ENCODE assay signal across 13 mouse cellular contexts in the genomic region with DNA sequence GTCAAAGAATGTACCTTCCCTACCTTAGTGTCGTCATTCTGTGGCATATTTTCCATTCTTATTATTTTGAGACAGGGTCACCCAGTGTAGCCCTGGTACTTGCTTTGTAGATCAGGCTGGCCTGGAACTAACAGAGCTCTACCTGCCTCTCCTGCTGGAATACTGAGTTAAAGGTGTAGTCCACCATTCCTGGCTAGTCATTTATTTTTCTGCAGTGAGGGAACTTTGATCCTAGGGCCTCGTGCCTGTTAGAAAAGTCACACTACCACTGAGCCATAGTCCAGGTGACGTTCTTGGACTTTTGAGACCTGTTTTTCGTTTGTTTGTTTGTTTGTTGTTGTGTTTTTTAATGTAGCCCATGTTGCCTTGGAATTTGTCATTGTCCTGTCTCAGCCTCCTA. TPM values are rescaled to one million over a fixed set of nuclear protein-coding genes. Genes with fewer than 3 reads are reported as not detected.
A peak's percentile ranks its signal among the peaks of the same experiment; 100 is the strongest.
DNase-seq lines count a peak whose midpoint lies in the region; ATAC-seq and TF ChIP-seq lines count a peak whose summit lies in the region.
"Had no signal": no experiment of that assay in that cellular context is flagged by ENCODE, and none has a peak within 500 bp of the region (broad histone marks: within the 10 kb centered on the region; RNA-seq: fewer than 3 reads in every experiment).

No protein-coding gene starts in this region.

- 59% methylated on average over 4 of the region's 4 CpGs for WGBS in kidney, adult 2 months
- 87% methylated on average over 4 of the region's 4 CpGs for WGBS in kidney, embryonic 14.5 days
- WGBS in kidney, embryonic 15.5 days, result 85% methylated on average over 4 of the region's 4 CpGs
- WGBS in macrophage (ENCODE audit: missing documents), result 81% methylated on average over 4 of the region's 4 CpGs

- H3K9me3 ChIP-seq in kidney, embryonic 14.5 days (ENCODE audit: control insufficient read depth, low read length), result no peaks in the 10 kb centered on the region
- H3K9me3 ChIP-seq in kidney, embryonic 15.5 days (replicated peaks), result no peaks in the 10 kb centered on the region
- H3K9me3 ChIP-seq: hindbrain, embryonic 15.5 days; midbrain, embryonic 12.5 days; neural tube, embryonic 12.5 days had no signal

- TF ChIP-seq CTCF in kidney, adult 2 months (conservative IDR thresholded peaks at IDR 0.05; ENCODE audit: insufficient read depth, insufficient read length, low read depth, low read length), result no peak
- TF ChIP-seq CTCF in cortical plate, adult 2 months (IDR thresholded peaks at IDR 0.05; ENCODE audit: extremely low read depth, insufficient read depth, low read length), result no peak

- no peak overlapping the region for H3K4me2 ChIP-seq in kidney, embryonic 14.5 days (replicated peaks; ENCODE audit: low read depth, low read length)
- peak overlapping the region; percentile 79; the same call in 1 of the 2 replicates for H3K4me2 ChIP-seq in kidney, embryonic 15.5 days

- peak overlapping the region; percentile 85 for H3K27ac ChIP-seq in kidney, adult 2 months (ENCODE audit: insufficient read depth, low read depth, low read length)
- H3K27ac ChIP-seq in kidney, embryonic 14.5 days (ENCODE audit: low read depth, low read length), result no peak overlapping the region
- no peak overlapping the region for H3K27ac ChIP-seq in cortical plate, adult 2 months (ENCODE audit: insufficient read depth, low read length)
- H3K27ac ChIP-seq in kidney, embryonic 15.5 days, result no peak overlapping the region
- H3K27ac ChIP-seq in macrophage, result peak overlapping the region; percentile 72
- H3K27ac ChIP-seq: midbrain, embryonic 12.5 days; neural tube, embryonic 12.5 days had no signal

- TF ChIP-seq POLR2A in kidney, adult 2 months (IDR thresholded peaks at IDR 0.05; ENCODE audit: low read depth, low read length), result no peak
- no peak for TF ChIP-seq POLR2A in cortical plate, adult 2 months (IDR thresholded peaks at IDR 0.05; ENCODE audit: extremely low read depth, insufficient read depth, low read length)

- DNase-seq in kidney, adult 2 months, result peak; percentile 84
- DNase-seq in embryo, embryonic 9.5 days (ENCODE audit: extremely low spot score), result no peak
- no peak for DNase-seq in cerebellum, postnatal 10 days
- DNase-seq: gastrocnemius, postnatal 36 days; right cerebral cortex, adult 18-20 months had no signal

- ATAC-seq in kidney, embryonic 14.5 days (ENCODE audit: low FRiP score, low TSS enrichment), result no peak
- ATAC-seq in kidney, embryonic 15.5 days (replicated peaks; ENCODE audit: low FRiP score), result no peak

- no peaks in the 10 kb centered on the region for H3K36me3 ChIP-seq in kidney, adult 2 months (ENCODE audit: control insufficient read depth, insufficient read depth, low read length)
- H3K36me3 ChIP-seq in kidney, embryonic 14.5 days (ENCODE audit: control insufficient read depth, insufficient read depth, low read length), result no peaks in the 10 kb centered on the region
- 0 out of 2 replicates have a peak, but pooled peaks cover under 1% of the 10 kb centered on the region for H3K36me3 ChIP-seq in kidney, embryonic 15.5 days
- H3K36me3 ChIP-seq in macrophage (ENCODE audit: inconsistent target), result no peaks in the 10 kb centered on the region
- H3K36me3 ChIP-seq: hindbrain, embryonic 15.5 days; midbrain, embryonic 12.5 days; neural tube, embryonic 12.5 days had no signal

- H3K79me2 ChIP-seq in macrophage (ENCODE audit: inconsistent target), result peaks cover 59% of the 10 kb centered on the region

- peak overlapping the region; percentile 38 for H3K4me3 ChIP-seq in kidney, adult 2 months (ENCODE audit: insufficient read depth, low read depth, low read length)
- H3K4me3 ChIP-seq in kidney, embryonic 14.5 days (ENCODE audit: low read length), result no peak overlapping the region
- peak overlapping the region; percentile 73 for H3K4me3 ChIP-seq in cortical plate, adult 2 months (ENCODE audit: insufficient read depth, low read length)
- no peak overlapping the region for H3K4me3 ChIP-seq in kidney, embryonic 15.5 days (replicated peaks)
- peak overlapping the region; percentile 84 for H3K4me3 ChIP-seq in macrophage (ENCODE audit: inconsistent target)

- H3K27me3 ChIP-seq in kidney, adult 2 months (replicated peaks; ENCODE audit: control insufficient read depth, insufficient read depth, low read length), result no peaks in the 10 kb centered on the region
- no peaks in the 10 kb centered on the region for H3K27me3 ChIP-seq in kidney, embryonic 14.5 days (ENCODE audit: control insufficient read depth, insufficient read depth, low read length)
- no peaks in the 10 kb centered on the region for H3K27me3 ChIP-seq in kidney, embryonic 15.5 days
- H3K27me3 ChIP-seq: hindbrain, embryonic 15.5 days; midbrain, embryonic 12.5 days; neural tube, embryonic 12.5 days had no signal

- H3K4me1 ChIP-seq in kidney, adult 2 months (ENCODE audit: control insufficient read depth, insufficient read depth, low read length), result peaks cover 13% of the 10 kb centered on the region
- no peaks in the 10 kb centered on the region for H3K4me1 ChIP-seq in kidney, embryonic 14.5 days (ENCODE audit: control insufficient read depth, insufficient read depth, low read length)
- H3K4me1 ChIP-seq in cortical plate, adult 2 months (ENCODE audit: control insufficient read depth, insufficient read depth, low read length), result no peaks in the 10 kb centered on the region; the same call in 1 of the 2 replicates
- 0 out of 2 replicates have a peak, but pooled peaks cover 2% of the 10 kb centered on the region for H3K4me1 ChIP-seq in kidney, embryonic 15.5 days
- H3K4me1 ChIP-seq: midbrain, embryonic 12.5 days; neural tube, embryonic 12.5 days had no signal

- H3K9ac ChIP-seq in kidney, embryonic 14.5 days (ENCODE audit: low read depth, low read length), result no peak overlapping the region
- H3K9ac ChIP-seq in kidney, embryonic 15.5 days, result no peak overlapping the region

RNA-seq across cellular contexts. Expression of a gene that starts 0.9 kb away (rescaled TPM):
- 53.8 and 67.1 TPM in 2 replicates for polyA plus RNA-seq in kidney, adult 2 months (2012; rRNA removed)
- polyA plus RNA-seq in kidney, embryonic 14.5 days (2014; fragmentation: Nextera tagmentation; extraction: Ambion mirVana), result 1.9 and 2.6 TPM in 2 replicates
- 23.7 and 24.7 TPM in 2 replicates for polyA plus RNA-seq in cortical plate, adult 2 months (2012; rRNA removed)
- polyA plus RNA-seq in kidney, embryonic 15.5 days (2015; fragmentation: Nextera tagmentation; extraction: Ambion mirVana), result 5.2 and 5.3 TPM in 2 replicates
- total RNA-seq in macrophage (2018; cell fraction: chromatin; rRNA removed), result 100 to 1,000 TPM; 124 to 877 (median 414) TPM
- total RNA-seq in macrophage (2018; cell fraction: cytosol; rRNA removed), result 100 to 1,000 TPM in 6 of 26 experiments, 10 to 100 TPM in 20; 31.3 to 188 (median 58.0) TPM
- total RNA-seq in macrophage (2018; cell fraction: nucleus; rRNA removed), result 100 to 1,000 TPM in 23 of 26 experiments, 10 to 100 TPM in 3; 76.4 to 499 (median 338) TPM
- polyA plus RNA-seq in macrophage (2018), result 37.2 to 60.7 TPM (median 44.6 TPM) in 3 replicates

RNA-seq across cellular contexts. Expression of a gene that starts 15.4 kb away (rescaled TPM):
- polyA plus RNA-seq in kidney, adult 2 months (2012; rRNA removed), result 19.0 and 24.6 TPM in 2 replicates
- 25.9 and 40.7 TPM in 2 replicates for polyA plus RNA-seq in kidney, embryonic 14.5 days (2014; fragmentation: Nextera tagmentation; extraction: Ambion mirVana)
- 55.1 and 67.8 TPM in 2 replicates for polyA plus RNA-seq in cortical plate, adult 2 months (2012; rRNA removed)
- 36.1 and 39.3 TPM in 2 replicates for polyA plus RNA-seq in kidney, embryonic 15.5 days (2015; fragmentation: Nextera tagmentation; extraction: Ambion mirVana)
- total RNA-seq in macrophage (2018; cell fraction: chromatin; rRNA removed), result 10 to 100 TPM in 4 of 26 experiments, 1 to 10 TPM in 22; 2.6 to 11.8 (median 7.7) TPM
- 10 to 100 TPM in 23 of 26 experiments, 1 to 10 TPM in 3; 7.6 to 18.9 (median 14.0) TPM for total RNA-seq in macrophage (2018; cell fraction: cytosol; rRNA removed)
- 10 to 100 TPM in 17 of 26 experiments, 1 to 10 TPM in 9; 4.2 to 18.9 (median 11.0) TPM for total RNA-seq in macrophage (2018; cell fraction: nucleus; rRNA removed)
- polyA plus RNA-seq in macrophage (2018), result 9.9 to 17.1 TPM (median 13.7 TPM) in 3 replicates

RNA-seq across cellular contexts. Expression of a gene that starts 34.6 kb away (rescaled TPM):
- 171 and 216 TPM in 2 replicates for polyA plus RNA-seq in kidney, adult 2 months (2012; rRNA removed)
- 233 and 273 TPM in 2 replicates for polyA plus RNA-seq in kidney, embryonic 14.5 days (2014; fragmentation: Nextera tagmentation; extraction: Ambion mirVana)
- 425 and 442 TPM in 2 replicates for polyA plus RNA-seq in cortical plate, adult 2 months (2012; rRNA removed)
- polyA plus RNA-seq in kidney, embryonic 15.5 days (2015; fragmentation: Nextera tagmentation; extraction: Ambion mirVana), result 206 and 211 TPM in 2 replicates
- total RNA-seq in macrophage (2018; cell fraction: chromatin; rRNA removed), result 10 to 100 TPM; 15.4 to 54.4 (median 26.9) TPM
- total RNA-seq in macrophage (2018; cell fraction: cytosol; rRNA removed), result 100 to 1,000 TPM; 145 to 203 (median 173) TPM
- total RNA-seq in macrophage (2018; cell fraction: nucleus; rRNA removed), result 10 to 100 TPM; 32.5 to 92.7 (median 63.3) TPM
- 119 to 193 TPM (median 182 TPM) in 3 replicates for polyA plus RNA-seq in macrophage (2018)

RNA-seq across cellular contexts. Expression of a gene that starts 38.7 kb away (rescaled TPM):
- 0.54 and 1.3 TPM in 2 replicates for polyA plus RNA-seq in kidney, adult 2 months (2012; rRNA removed)
- 0.28 and 1.0 TPM in 2 replicates for polyA plus RNA-seq in kidney, embryonic 14.5 days (2014; fragmentation: Nextera tagmentation; extraction: Ambion mirVana)
- 0.19 and 0.21 TPM in 2 replicates for polyA plus RNA-seq in cortical plate, adult 2 months (2012; rRNA removed)
- polyA plus RNA-seq in kidney, embryonic 15.5 days (2015; fragmentation: Nextera tagmentation; extraction: Ambion mirVana), result 0.84 and 0.87 TPM in 2 replicates
- total RNA-seq in macrophage (2018; cell fraction: chromatin; rRNA removed), result not detected
- total RNA-seq in macrophage (2018; cell fraction: cytosol; rRNA removed), result not detected
- total RNA-seq in macrophage (2018; cell fraction: nucleus; rRNA removed), result under 1 TPM in 1 of 26 experiments, not detected in 25; 0.77 TPM
- not detected in 3 replicates for polyA plus RNA-seq in macrophage (2018)
- total RNA-seq: gastrocnemius, postnatal 36 days had no signal
- polyA plus RNA-seq: forebrain, embryonic 14.5 days; hindbrain, embryonic 15.5 days; midbrain, embryonic 12.5 days had no signal

RNA-seq across cellular contexts. Expression of a gene that starts 57.6 kb away (rescaled TPM):
- 32.9 and 35.5 TPM in 2 replicates for polyA plus RNA-seq in kidney, adult 2 months (2012; rRNA removed)
- polyA plus RNA-seq in kidney, embryonic 14.5 days (2014; fragmentation: Nextera tagmentation; extraction: Ambion mirVana), result 0.93 and 1.9 TPM in 2 replicates
- polyA plus RNA-seq in cortical plate, adult 2 months (2012; rRNA removed), result 28.4 and 28.8 TPM in 2 replicates
- polyA plus RNA-seq in kidney, embryonic 15.5 days (2015; fragmentation: Nextera tagmentation; extraction: Ambion mirVana), result 0.49 and 0.77 TPM in 2 replicates
- 100 to 1,000 TPM in 25 of 26 experiments, 10 to 100 TPM in 1; 60.7 to 404 (median 167) TPM for total RNA-seq in macrophage (2018; cell fraction: chromatin; rRNA removed)
- total RNA-seq in macrophage (2018; cell fraction: cytosol; rRNA removed), result 10 to 100 TPM; 34.1 to 79.6 (median 45.1) TPM
- total RNA-seq in macrophage (2018; cell fraction: nucleus; rRNA removed), result 100 to 1,000 TPM in 14 of 26 experiments, 10 to 100 TPM in 12; 68.7 to 260 (median 106) TPM
- polyA plus RNA-seq in macrophage (2018), result 31.1 to 76.3 TPM (median 53.5 TPM) in 3 replicates

Comparison
In these comparisons a context has a peak if more than half of its experiments do, and no peak if none do; other contexts are left out.
1. H3K27ac ChIP-seq: peak in kidney, adult 2 months (single experiment) and macrophage (single experiment); none in kidney, embryonic 14.5 days (single experiment), cortical plate, adult 2 months (single experiment) and kidney, embryonic 15.5 days (single experiment).
2. H3K4me3 ChIP-seq: peak in kidney, adult 2 months (single experiment), cortical plate, adult 2 months (single experiment) and macrophage (single experiment); none in kidney, embryonic 14.5 days (single experiment) and kidney, embryonic 15.5 days (single experiment).